Mouse (Mus musculus): ENCODE results near the gene Cyba. TPM values are rescaled to one million over a fixed set of nuclear protein-coding genes. Genes with fewer than 3 reads are reported as not detected.

Gene Cyba
- polyA plus RNA-seq, 1 experiment from 2014 or later, result 46.0 TPM

DNA sequence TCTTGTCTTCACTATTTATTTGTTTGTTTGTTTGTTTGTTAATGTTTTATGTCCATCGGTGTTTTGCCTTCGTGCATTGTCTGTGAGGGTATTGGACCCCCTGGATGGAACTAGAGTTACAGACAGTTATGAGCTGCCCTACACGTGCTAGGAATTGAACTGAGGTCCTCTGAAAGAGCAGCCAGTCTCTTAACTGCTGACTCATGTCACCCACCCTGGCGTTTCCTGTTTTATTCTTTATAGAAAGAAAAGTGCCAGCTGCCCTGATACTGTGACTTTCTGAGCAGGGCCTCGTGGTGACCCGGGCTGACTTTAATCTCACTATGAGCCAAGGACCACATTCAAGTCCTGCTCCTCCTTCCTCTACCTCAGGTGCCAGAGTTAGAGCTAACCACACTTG, 17.2 kb downstream of the Cyba start:
- Histone ChIP-seq H3K4me3 (replicated peaks) (no peak overlapping the region), H3K27me3 (replicated peaks) (no peaks in the 10 kb centered on the region), H3K4me2 (no peak overlapping the region), H3K36me3 (peaks cover 81% of the 10 kb centered on the region), H3K27ac (replicated peaks) (no peak overlapping the region), H3K9me3 (replicated peaks) (no peaks in the 10 kb centered on the region), H3K4me1 (no peaks in the 10 kb centered on the region), H3K9ac (replicated peaks) (no peak overlapping the region)
- ATAC-seq (ENCODE audit: low FRiP score), result no peak
- 93% methylated on average over 6 of the region's 6 CpGs for WGBS

DNA sequence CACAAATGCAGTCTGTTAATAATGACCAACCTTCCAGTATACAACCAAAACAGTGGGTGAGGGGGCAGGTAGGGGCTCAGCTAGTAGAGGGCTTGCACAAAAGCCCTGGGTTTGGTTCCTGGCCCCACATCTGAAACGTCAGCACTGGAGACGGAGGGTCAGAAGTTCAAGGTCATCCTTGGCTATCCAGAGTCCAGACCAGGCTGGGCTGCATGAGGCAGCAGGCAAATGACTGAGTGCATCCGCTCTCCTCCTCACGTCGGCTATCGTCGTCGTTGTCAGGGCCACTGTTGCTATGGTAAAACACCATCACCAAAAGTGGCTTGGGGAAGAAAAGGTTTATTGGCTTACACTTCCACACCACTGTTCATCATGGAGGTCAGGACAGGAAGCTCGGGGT, 18.4 kb downstream of the Cyba start:
- H3K9me3 ChIP-seq (replicated peaks), result no peaks in the 10 kb centered on the region
- H3K4me1 ChIP-seq, result no peaks in the 10 kb centered on the region
- H3K9ac ChIP-seq (replicated peaks), result no peak overlapping the region
- H3K36me3 ChIP-seq, result peaks cover 93% of the 10 kb centered on the region
- no peak overlapping the region for H3K4me3 ChIP-seq (replicated peaks)
- no peaks in the 10 kb centered on the region for H3K27me3 ChIP-seq (replicated peaks)
- H3K4me2 ChIP-seq, result no peak overlapping the region
- 85% methylated on average over 9 of the region's 9 CpGs for WGBS
- no peak overlapping the region for H3K27ac ChIP-seq (replicated peaks)
- no peak for ATAC-seq (ENCODE audit: low FRiP score)

DNA sequence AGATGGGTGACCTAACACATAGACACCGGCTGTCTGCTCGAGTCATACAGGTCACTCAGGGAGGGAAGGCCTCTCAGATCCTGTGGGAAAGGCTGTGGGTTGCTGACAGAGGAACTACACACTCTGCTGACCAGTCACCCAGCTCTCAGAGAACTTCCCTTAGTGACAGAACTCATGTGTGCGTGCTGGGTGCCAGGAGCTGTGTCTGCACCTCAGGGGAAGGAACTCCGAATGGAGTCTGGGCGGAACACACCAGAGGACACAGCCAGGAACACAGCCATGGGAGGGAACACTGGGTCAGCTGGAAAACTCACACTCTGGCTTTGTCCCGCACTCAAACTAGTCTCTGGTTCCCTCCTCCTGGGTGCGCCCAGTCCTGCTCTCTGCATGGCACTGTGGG, 25.1 kb downstream of the Cyba start:
- no peak overlapping the region for H3K4me2 ChIP-seq
- no peaks in the 10 kb centered on the region for H3K9me3 ChIP-seq (replicated peaks)
- no peak overlapping the region for H3K27ac ChIP-seq (replicated peaks)
- no peaks in the 10 kb centered on the region for H3K4me1 ChIP-seq
- H3K4me3 ChIP-seq (replicated peaks), result no peak overlapping the region
- H3K9ac ChIP-seq (replicated peaks), result no peak overlapping the region
- no peak for ATAC-seq (ENCODE audit: low FRiP score)
- H3K27me3 ChIP-seq (replicated peaks), result no peaks in the 10 kb centered on the region
- H3K36me3 ChIP-seq, result peaks cover 97% of the 10 kb centered on the region
- 97% methylated on average over 7 of the region's 7 CpGs for WGBS

DNA sequence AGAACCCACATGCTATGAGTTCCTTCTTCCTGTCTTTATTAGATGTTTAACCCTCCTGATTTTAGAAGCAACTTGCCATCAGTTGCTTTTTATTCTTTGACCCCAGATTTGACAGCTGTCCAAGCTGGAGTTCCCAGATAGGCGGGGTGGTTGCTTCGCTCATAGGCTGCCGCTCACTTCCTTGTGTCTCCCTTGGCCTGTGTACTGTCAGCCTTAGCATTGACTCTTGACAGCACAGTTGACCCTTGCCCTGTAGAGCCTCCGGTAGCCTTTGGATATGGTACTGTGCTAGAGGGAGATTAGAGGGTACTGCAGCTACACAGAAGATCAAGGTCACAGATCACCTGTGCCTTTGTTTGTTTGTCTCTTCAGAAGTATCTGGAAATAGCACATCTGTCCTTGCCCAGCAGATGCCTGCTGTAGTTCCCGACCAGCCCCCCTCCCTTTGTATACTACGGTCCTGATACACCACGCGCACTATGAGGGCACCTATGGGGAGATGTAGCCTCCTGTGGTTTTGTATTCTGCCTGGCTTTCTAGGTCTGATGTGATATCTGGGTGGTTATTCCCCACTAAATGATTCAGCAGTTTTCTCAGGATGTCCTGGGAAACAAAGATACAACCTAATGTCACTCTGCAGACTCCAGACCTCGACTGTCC, 27.5 kb downstream of the Cyba start:
- peaks cover 97% of the 10 kb centered on the region for H3K36me3 ChIP-seq
- H3K4me3 ChIP-seq (replicated peaks), result no peak overlapping the region
- no peak overlapping the region for H3K9ac ChIP-seq (replicated peaks)
- H3K9me3 ChIP-seq (replicated peaks), result no peaks in the 10 kb centered on the region
- WGBS, result 93% methylated on average over 9 of the region's 9 CpGs
- H3K27me3 ChIP-seq (replicated peaks), result no peaks in the 10 kb centered on the region
- ATAC-seq (ENCODE audit: low FRiP score), result no peak
- H3K4me2 ChIP-seq, result no peak overlapping the region
- H3K4me1 ChIP-seq, result no peaks in the 10 kb centered on the region
- no peak overlapping the region for H3K27ac ChIP-seq (replicated peaks)

DNA sequence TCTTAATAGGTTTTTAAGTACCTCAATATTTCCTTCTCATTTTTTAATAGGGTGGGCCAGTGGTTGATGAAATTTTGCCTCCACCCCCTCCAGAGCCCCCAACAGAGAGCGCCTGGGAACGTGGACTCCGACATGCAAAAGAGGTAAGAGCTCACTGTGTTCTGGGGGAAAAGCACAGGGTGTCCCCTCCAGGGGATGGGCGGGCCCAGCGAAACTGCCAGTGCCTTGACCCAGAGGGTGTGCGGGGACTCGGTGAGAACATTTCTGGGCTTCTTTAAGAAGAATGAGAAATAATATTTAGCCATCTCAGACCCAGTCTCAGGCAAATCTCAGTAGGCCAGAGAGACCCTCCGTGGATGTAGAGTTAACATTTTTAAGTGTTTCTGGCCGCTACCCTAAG, 34.5 kb downstream of the Cyba start:
- Histone ChIP-seq H3K4me1 (no peaks in the 10 kb centered on the region), H3K9me3 (replicated peaks) (no peaks in the 10 kb centered on the region), H3K4me3 (replicated peaks) (no peak overlapping the region), H3K9ac (replicated peaks) (no peak overlapping the region), H3K36me3 (peaks cover 77% of the 10 kb centered on the region), H3K27ac (replicated peaks) (no peak overlapping the region), H3K27me3 (replicated peaks) (no peaks in the 10 kb centered on the region), H3K4me2 (no peak overlapping the region)
- ATAC-seq (ENCODE audit: low FRiP score), result no peak
- WGBS, result 97% methylated on average over 9 of the region's 9 CpGs

DNA sequence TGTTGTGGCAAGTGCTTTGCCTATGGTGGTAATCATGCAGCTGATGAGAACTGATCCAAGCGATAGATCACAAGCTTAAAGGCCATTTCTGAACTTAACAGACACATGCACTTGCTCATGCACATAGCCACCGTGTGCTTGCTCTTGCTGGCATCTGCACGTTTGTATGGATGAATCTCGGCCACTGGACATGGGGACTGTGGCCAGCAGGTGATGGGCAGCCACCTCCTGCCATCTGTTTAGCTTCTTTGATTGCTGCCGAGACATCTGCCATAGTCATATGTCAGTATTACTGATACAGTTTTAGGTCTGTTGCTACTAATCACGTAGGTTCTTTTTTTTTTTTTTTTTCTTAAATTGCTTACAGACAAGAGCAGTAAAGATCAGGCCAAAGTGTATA, 37.4 kb downstream of the Cyba start:
- Histone ChIP-seq H3K36me3 (peaks cover 70% of the 10 kb centered on the region), H3K4me1 (no peaks in the 10 kb centered on the region), H3K27me3 (replicated peaks) (no peaks in the 10 kb centered on the region), H3K9me3 (replicated peaks) (no peaks in the 10 kb centered on the region), H3K4me3 (replicated peaks) (no peak overlapping the region), H3K27ac (replicated peaks) (no peak overlapping the region), H3K9ac (replicated peaks) (no peak overlapping the region), H3K4me2 (no peak overlapping the region)
- 88% methylated on average over 6 of the region's 6 CpGs for WGBS
- ATAC-seq (ENCODE audit: low FRiP score), result no peak

DNA sequence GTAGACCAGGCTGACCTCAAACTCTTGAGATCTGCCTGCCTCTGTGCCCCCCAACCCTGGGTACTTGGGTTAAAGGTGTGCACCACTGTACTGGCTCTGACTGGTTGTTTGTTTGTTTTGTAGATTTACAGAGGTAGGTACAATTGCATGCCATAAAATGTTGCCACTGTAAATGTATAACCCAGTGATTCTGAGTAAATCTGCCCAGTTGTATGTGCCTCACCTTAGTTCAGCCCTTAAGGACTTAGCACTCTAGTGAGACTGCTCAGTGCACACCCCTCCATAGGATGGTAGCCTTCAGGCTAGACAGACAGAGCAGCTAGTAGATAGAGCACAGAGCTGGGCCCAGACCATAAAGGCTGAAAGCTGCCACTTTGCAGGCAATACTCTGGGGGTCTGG, 39.0 kb downstream of the Cyba start:
- Histone ChIP-seq H3K9ac (replicated peaks) (no peak overlapping the region), H3K9me3 (replicated peaks) (no peaks in the 10 kb centered on the region; the same call in 1 of the 2 replicates), H3K4me1 (no peaks in the 10 kb centered on the region), H3K4me3 (replicated peaks) (no peak overlapping the region), H3K36me3 (peaks cover 67% of the 10 kb centered on the region), H3K27me3 (replicated peaks) (no peaks in the 10 kb centered on the region), H3K27ac (replicated peaks) (no peak overlapping the region), H3K4me2 (no peak overlapping the region)
- no peak for ATAC-seq (ENCODE audit: low FRiP score)

DNA sequence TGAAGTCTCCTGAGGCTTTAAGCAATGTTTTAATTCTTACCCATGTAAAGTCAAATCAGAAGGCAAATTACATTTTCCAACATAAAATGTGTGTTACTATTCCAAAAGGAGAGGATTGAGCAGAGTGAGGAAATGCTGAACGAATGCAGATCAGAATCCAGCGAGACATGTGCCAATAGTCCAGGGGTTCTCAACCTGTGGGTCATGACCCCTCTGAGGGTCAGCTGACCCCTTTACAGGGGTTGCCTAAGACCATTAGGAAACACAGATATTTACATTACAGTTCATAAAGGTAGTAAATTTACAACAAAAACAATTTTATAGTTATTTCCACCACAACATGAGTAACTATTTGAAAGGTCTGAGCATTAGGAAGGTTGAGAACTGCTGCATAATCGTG, 42.0 kb downstream of the Cyba start:
- no peak overlapping the region for H3K4me3 ChIP-seq (replicated peaks)
- no peak overlapping the region for H3K27ac ChIP-seq (replicated peaks)
- WGBS, result 93% methylated on average over 3 of the region's 3 CpGs
- H3K27me3 ChIP-seq (replicated peaks), result no peaks in the 10 kb centered on the region
- H3K4me1 ChIP-seq, result no peaks in the 10 kb centered on the region
- H3K36me3 ChIP-seq, result peaks cover 74% of the 10 kb centered on the region
- no peaks in the 10 kb centered on the region; the same call in 1 of the 2 replicates for H3K9me3 ChIP-seq (replicated peaks)
- no peak for ATAC-seq (ENCODE audit: low FRiP score)
- no peak overlapping the region for H3K4me2 ChIP-seq
- no peak overlapping the region for H3K9ac ChIP-seq (replicated peaks)

DNA sequence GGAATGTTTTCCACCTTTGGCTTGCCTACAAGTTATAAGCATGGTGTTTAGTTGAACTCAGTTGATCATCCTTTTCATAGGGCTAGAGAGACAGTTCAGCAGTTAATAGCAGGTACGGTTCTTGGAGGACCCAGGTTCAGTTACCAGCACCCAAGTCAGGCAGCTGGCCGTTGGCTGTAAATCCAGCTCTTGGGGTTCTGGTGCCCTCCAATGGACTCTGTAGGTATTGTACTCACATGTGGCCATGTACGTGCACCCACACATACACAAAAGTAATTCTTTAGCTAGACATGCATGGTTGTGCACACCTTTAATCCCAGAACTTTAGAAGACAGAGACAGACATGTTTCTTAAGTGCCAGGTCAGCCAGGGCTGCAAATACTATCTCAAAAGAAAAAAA, 43.4 kb downstream of the Cyba start:
- Histone ChIP-seq H3K4me1 (no peaks in the 10 kb centered on the region), H3K27me3 (replicated peaks) (no peaks in the 10 kb centered on the region), H3K4me3 (replicated peaks) (no peak overlapping the region), H3K9ac (replicated peaks) (no peak overlapping the region), H3K36me3 (peaks cover 82% of the 10 kb centered on the region), H3K27ac (replicated peaks) (no peak overlapping the region), H3K9me3 (replicated peaks) (no peaks in the 10 kb centered on the region; the same call in 1 of the 2 replicates), H3K4me2 (no peak overlapping the region)
- ATAC-seq (ENCODE audit: low FRiP score), result no peak
- 92% methylated on average over 3 of the region's 3 CpGs for WGBS

DNA sequence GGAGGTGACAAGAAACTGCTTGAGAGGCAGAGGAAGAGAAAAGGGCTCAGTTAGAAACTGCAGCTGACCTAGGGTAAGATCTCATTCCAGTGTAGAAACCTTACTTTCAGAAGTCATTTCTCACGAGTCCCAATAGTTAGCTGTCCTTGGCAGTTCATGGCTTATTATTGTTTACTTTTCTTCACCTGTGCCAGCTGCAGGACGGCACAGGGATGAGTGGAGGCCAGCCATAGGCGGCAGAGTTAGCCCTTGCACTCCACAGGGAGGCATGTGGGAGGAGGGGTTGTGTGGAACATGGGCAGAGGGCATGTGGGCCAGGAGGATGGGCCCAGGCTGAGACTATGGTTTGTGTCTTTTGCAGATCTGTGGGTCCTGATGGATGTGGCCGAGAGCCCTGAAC, 49.7 kb downstream of the Cyba start:
- H3K36me3 ChIP-seq, result peaks cover 56% of the 10 kb centered on the region
- peaks cover 10% of the 10 kb centered on the region for H3K4me1 ChIP-seq
- no peak overlapping the region for H3K9ac ChIP-seq (replicated peaks)
- WGBS, result 83% methylated on average over 4 of the region's 4 CpGs
- H3K4me2 ChIP-seq, result no peak overlapping the region
- no peak overlapping the region for H3K27ac ChIP-seq (replicated peaks)
- H3K27me3 ChIP-seq (replicated peaks), result no peaks in the 10 kb centered on the region
- no peaks in the 10 kb centered on the region for H3K9me3 ChIP-seq (replicated peaks)
- ATAC-seq (ENCODE audit: low FRiP score), result no peak
- no peak overlapping the region for H3K4me3 ChIP-seq (replicated peaks)

DNA sequence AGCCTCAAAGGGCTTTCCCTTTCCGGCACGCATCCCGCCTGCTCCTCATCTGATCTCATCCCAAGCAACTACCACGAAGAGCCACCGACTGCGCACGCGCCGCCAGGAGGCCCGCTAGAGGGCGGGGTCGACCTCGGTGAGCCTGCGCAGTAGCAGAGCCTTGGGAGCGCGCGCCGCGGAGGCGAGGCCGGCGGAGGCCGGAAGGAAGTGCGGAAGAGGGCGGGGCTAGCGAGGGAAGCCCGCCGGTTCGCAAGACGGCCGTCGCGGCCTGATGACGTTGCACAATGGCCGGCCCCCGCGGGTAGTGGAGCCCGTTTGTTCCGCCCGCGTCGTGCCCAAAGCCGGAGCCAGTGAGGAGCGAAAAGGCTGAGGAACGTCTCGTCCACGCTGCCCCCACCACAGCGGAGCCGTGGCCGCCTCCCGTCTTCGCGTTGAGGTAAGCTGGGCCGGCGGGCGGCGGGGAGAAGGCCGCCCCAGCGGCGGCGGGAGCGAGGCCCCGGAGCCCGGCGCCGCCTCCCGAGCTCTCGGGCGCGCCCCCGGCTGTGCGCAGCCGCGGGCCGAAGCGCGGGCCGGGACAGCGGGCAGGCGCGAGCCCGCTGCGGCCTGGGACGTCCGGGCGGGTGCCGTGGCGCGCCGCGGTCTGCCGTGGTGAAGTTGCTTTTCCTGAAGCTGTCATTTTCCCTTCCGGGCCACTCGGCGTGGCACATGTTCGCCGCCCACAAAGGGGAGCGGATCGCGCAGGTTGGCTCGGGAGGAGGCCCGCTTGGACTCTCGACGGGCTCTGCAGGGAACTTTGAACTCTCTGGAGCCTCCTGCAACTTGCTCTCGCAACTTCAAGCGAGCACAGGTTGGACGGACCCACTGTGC, 56.1 kb downstream of the Cyba start, which contains the start of gene Zc3h18:
Zc3h18 (plus strand) TSS at position 245 of the 867 bp plus-strand sequence.
- Histone ChIP-seq H3K27ac (replicated peaks) (peak within 1 kb of the TSS; percentile 94), H3K9me3 (replicated peaks) (no peaks in the 10 kb centered on the region), H3K4me3 (replicated peaks) (peak within 1 kb of the TSS; percentile 87), H3K27me3 (replicated peaks) (no peaks in the 10 kb centered on the region), H3K4me1 (peaks cover 31% of the 10 kb centered on the region), H3K36me3 (peaks cover 7% of the 10 kb centered on the region), H3K9ac (replicated peaks) (peak within 1 kb of the TSS; percentile 88), H3K4me2 (peak within 1 kb of the TSS; percentile 71)
- under 1% methylated on average over 93 of the region's 107 CpGs for WGBS
- ATAC-seq (ENCODE audit: low FRiP score), result peak; percentile 93

DNA sequence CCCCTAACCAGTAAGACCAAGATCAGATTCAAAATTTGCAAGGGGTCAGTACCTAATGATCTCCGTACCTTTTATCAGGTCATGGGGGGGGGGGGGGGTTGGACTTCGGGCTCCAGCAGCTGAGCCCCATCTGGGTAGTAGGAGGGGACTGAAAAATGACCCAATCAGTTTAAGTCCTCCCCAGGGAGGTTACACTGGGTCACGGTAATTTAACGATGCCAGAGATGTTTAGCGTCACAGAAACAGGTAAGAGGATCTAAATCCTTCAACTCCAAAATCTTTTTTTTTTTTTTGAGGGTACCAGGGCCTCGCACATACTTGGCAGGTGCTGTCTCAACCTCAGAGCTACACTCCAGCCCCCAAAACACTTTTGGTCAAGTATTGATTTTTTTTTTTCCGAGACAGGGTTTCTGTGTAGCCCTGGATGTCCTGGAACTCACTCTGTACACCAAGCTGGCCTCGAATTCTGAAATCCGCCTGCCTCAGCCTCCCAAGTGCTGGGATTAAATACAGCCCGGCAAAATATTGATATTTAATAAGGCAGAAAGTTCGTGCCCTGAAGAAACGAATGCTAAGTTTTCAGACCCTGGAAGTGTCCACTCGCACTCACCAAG, 56.9 kb downstream of the Cyba start:
- H3K27me3 ChIP-seq (replicated peaks), result no peaks in the 10 kb centered on the region
- H3K4me2 ChIP-seq, result peak overlapping the region; percentile 57
- H3K27ac ChIP-seq (replicated peaks), result peak overlapping the region; percentile 63
- WGBS, result 23% methylated on average over 13 of the region's 13 CpGs
- peaks cover 28% of the 10 kb centered on the region for H3K4me1 ChIP-seq
- ATAC-seq (ENCODE audit: low FRiP score), result peak; percentile 45
- H3K36me3 ChIP-seq, result peaks cover 7% of the 10 kb centered on the region
- peak overlapping the region; percentile 29 for H3K9ac ChIP-seq (replicated peaks)
- peak overlapping the region; percentile 87 for H3K4me3 ChIP-seq (replicated peaks)
- no peaks in the 10 kb centered on the region for H3K9me3 ChIP-seq (replicated peaks)

Measured in neural tube, embryonic 15.5 days (tissue).